Mouse (Mus musculus) CH12.LX (cell line): ENCODE results near the gene Hecw2. TPM values are rescaled to one million over a fixed set of nuclear protein-coding genes. Genes with fewer than 3 reads are reported as not detected.

Source experiments
- DNase-seq: peaks from one replicate; pipeline ENCODE4 v3.0.0-alpha.2; 2013; ENCODE audit errors: extremely low read depth
- H3K27ac ChIP-seq: 2 replicates; pipeline ENCODE4 v1.5.1; 2012; ENCODE audit warnings: low read depth, mild to moderate bottlenecking, control low read depth, moderate library complexity; ENCODE audit not compliant: insufficient read depth
- H3K27me3 ChIP-seq: replicated peaks from 2 replicates; pipeline ENCODE3; 2012; ENCODE audit warnings: inconsistent platforms
- H3K36me3 ChIP-seq, 2 experiments: replicated peaks in 1 of 2; 2 replicates each; pipeline versions ENCODE3 to v1.6.1; 2012; ENCODE audit warnings: inconsistent platforms in 1 of 2, low read length in 1 of 2, mild to moderate bottlenecking in 1 of 2, mixed read lengths in 1 of 2, moderate library complexity in 1 of 2; ENCODE audit not compliant: control insufficient read depth in 1 of 2, insufficient read depth in 1 of 2
- H3K4me1 ChIP-seq, 2 experiments: 2 replicates each; pipeline ENCODE4 v1.6.1; 2012; ENCODE audit warnings: inconsistent platforms in 1 of 2, moderate library complexity in 1 of 2; ENCODE audit not compliant: insufficient read depth in 2 of 2, control insufficient read depth in 1 of 2
- H3K4me2 ChIP-seq: 2 replicates; pipeline ENCODE4 v1.6.1; 2012; ENCODE audit warnings: low read depth, mild to moderate bottlenecking, control low read depth; ENCODE audit not compliant: poor library complexity, insufficient read depth, severe bottlenecking
- H3K4me3 ChIP-seq, 3 experiments: fragments of 150-350 bp in 1 of 3; sonication (generic) in 1 of 3; replicated peaks in 1 of 3; 2 replicates each; pipeline versions ENCODE3 to v1.5.1; 2011 to 2012; ENCODE audit warnings: low read depth in 2 of 3, low read length in 2 of 3, mild to moderate bottlenecking in 2 of 3, moderate library complexity in 2 of 3, control low read depth in 1 of 3, improper control_type of control experiment in 1 of 3, inconsistent platforms in 1 of 3, mixed read lengths in 1 of 3; ENCODE audit not compliant: poor library complexity in 1 of 3
- H3K79me2 ChIP-seq: replicated peaks from 2 replicates; pipeline ENCODE4 v1.6.1; 2012; ENCODE audit warnings: mild to moderate bottlenecking, moderate library complexity; ENCODE audit not compliant: control insufficient read depth, poor library complexity, insufficient read depth, severe bottlenecking; ENCODE audit errors: extremely low read depth
- H3K9ac ChIP-seq: 2 replicates; pipeline ENCODE4 v1.6.1; 2012; ENCODE audit warnings: low read depth, mild to moderate bottlenecking, control low read depth, moderate library complexity; ENCODE audit not compliant: insufficient read depth
- H3K9me3 ChIP-seq: replicated peaks from 2 replicates; pipeline ENCODE3; 2012; ENCODE audit warnings: low read length, inconsistent platforms, mixed read lengths
- BHLHE40 ChIP-seq: IDR thresholded peaks from 2 replicates; pipeline ENCODE4 v1.6.1; 2011; ENCODE audit warnings: mild to moderate bottlenecking, low read depth, low read length, improper control_type of control experiment
- CHD1 ChIP-seq: IDR thresholded peaks from 2 replicates; pipeline ENCODE4 v1.6.1; 2012; ENCODE audit warnings: low read depth, low read length, improper control_type of control experiment, inconsistent platforms
- CHD2 ChIP-seq: IDR thresholded peaks from 2 replicates; pipeline ENCODE4 v1.6.1; 2011; ENCODE audit warnings: low read length, improper control_type of control experiment
- CTCF ChIP-seq, 2 experiments: IDR thresholded peaks in 1 of 2; conservative IDR thresholded peaks in 1 of 2; 2 replicates each; pipeline ENCODE4 v1.5.1; 2011 to 2012; ENCODE audit warnings: low read depth in 2 of 2, low read length in 2 of 2, improper control_type of control experiment in 1 of 2, inconsistent platforms in 1 of 2, mild to moderate bottlenecking in 1 of 2, moderate library complexity in 1 of 2
- E2F4 ChIP-seq: IDR thresholded peaks from 2 replicates; pipeline ENCODE4 v1.6.1; 2011; ENCODE audit warnings: low read depth, low read length, improper control_type of control experiment; ENCODE audit not compliant: insufficient replicate concordance
- ELF1 ChIP-seq: IDR thresholded peaks from 2 replicates; pipeline ENCODE4 v1.6.1; 2014; ENCODE audit warnings: low read depth, mild to moderate bottlenecking, inconsistent platforms, low read length, improper control_type of control experiment
- EP300 ChIP-seq: IDR thresholded peaks from 2 replicates; pipeline ENCODE4 v1.6.1; 2011; ENCODE audit warnings: low read length, improper control_type of control experiment
- ETS1 ChIP-seq: conservative IDR thresholded peaks from 2 replicates; pipeline ENCODE4 v1.6.1; 2012; ENCODE audit warnings: low read depth, mild to moderate bottlenecking, inconsistent platforms, low read length, improper control_type of control experiment, moderate library complexity
- GABPA ChIP-seq: IDR thresholded peaks from 2 replicates; pipeline ENCODE4 v1.6.1; 2012; ENCODE audit warnings: low read depth, low read length, improper control_type of control experiment, inconsistent platforms; ENCODE audit not compliant: insufficient replicate concordance
- HCFC1 ChIP-seq: IDR thresholded peaks from 2 replicates; pipeline ENCODE4 v1.6.1; 2012; ENCODE audit warnings: low read depth, mild to moderate bottlenecking, inconsistent platforms, low read length, improper control_type of control experiment
- IRF4 ChIP-seq: IDR thresholded peaks from 2 replicates; pipeline ENCODE4 v1.6.1; 2014; ENCODE audit warnings: low read depth, mild to moderate bottlenecking, inconsistent platforms, low read length, improper control_type of control experiment
- JUND ChIP-seq: conservative IDR thresholded peaks from 2 replicates; pipeline ENCODE4 v1.6.1; 2011; ENCODE audit warnings: low read depth, low read length, improper control_type of control experiment
- KAT2A ChIP-seq: IDR thresholded peaks from 2 replicates; pipeline ENCODE4 v1.6.1; 2012; ENCODE audit warnings: low read length, improper control_type of control experiment, inconsistent platforms; ENCODE audit not compliant: insufficient replicate concordance
- MAFK ChIP-seq: IDR thresholded peaks from 2 replicates; pipeline ENCODE4 v1.6.1; 2011; ENCODE audit warnings: low read length, improper control_type of control experiment; ENCODE audit not compliant: insufficient replicate concordance
- MAX ChIP-seq: IDR thresholded peaks from 2 replicates; pipeline ENCODE4 v1.6.1; 2011; ENCODE audit warnings: low read length, improper control_type of control experiment
- MAZ ChIP-seq: IDR thresholded peaks from 2 replicates; pipeline ENCODE4 v1.6.1; 2012; ENCODE audit warnings: low read depth, mild to moderate bottlenecking, inconsistent platforms, low read length, improper control_type of control experiment, moderate library complexity
- MEF2A ChIP-seq: IDR thresholded peaks from 2 replicates; pipeline ENCODE4 v1.6.1; 2014; ENCODE audit warnings: low read depth, mild to moderate bottlenecking, inconsistent platforms, low read length, improper control_type of control experiment, borderline replicate concordance
- MXI1 ChIP-seq: IDR thresholded peaks from 2 replicates; pipeline ENCODE4 v1.6.1; 2011; ENCODE audit warnings: mild to moderate bottlenecking, low read depth, low read length, improper control_type of control experiment
- MYC ChIP-seq: IDR thresholded peaks from 2 replicates; pipeline ENCODE4 v1.6.1; 2011; ENCODE audit warnings: low read depth, mild to moderate bottlenecking, improper control_type of control experiment, low read length
- NELFE ChIP-seq: IDR thresholded peaks from 2 replicates; pipeline ENCODE4 v1.6.1; 2011; ENCODE audit warnings: low read depth, low read length, improper control_type of control experiment
- PAX5 ChIP-seq: IDR thresholded peaks from 2 replicates; pipeline ENCODE4 v1.6.1; 2012; ENCODE audit warnings: low read length, inconsistent platforms, mixed read lengths
- RAD21 ChIP-seq: IDR thresholded peaks from 2 replicates; pipeline ENCODE4 v1.6.1; 2011; ENCODE audit warnings: low read depth, mild to moderate bottlenecking, low read length, improper control_type of control experiment, moderate library complexity
- RCOR1 ChIP-seq: conservative IDR thresholded peaks from 2 replicates; pipeline ENCODE4 v1.6.1; 2012; ENCODE audit warnings: low read depth, mild to moderate bottlenecking, inconsistent platforms, low read length, improper control_type of control experiment
- SMC3 ChIP-seq: IDR thresholded peaks from 2 replicates; pipeline ENCODE4 v1.6.1; 2011; ENCODE audit warnings: low read depth, low read length, improper control_type of control experiment
- TBP ChIP-seq: conservative IDR thresholded peaks from 2 replicates; pipeline ENCODE4 v1.6.1; 2011; ENCODE audit warnings: low read depth, low read length, improper control_type of control experiment
- TCF12 ChIP-seq: IDR thresholded peaks from 2 replicates; pipeline ENCODE4 v1.6.1; 2014; ENCODE audit warnings: low read depth, mild to moderate bottlenecking, inconsistent platforms, low read length, improper control_type of control experiment
- UBTF ChIP-seq: IDR thresholded peaks from 2 replicates; pipeline ENCODE4 v1.6.1; 2012; ENCODE audit warnings: low read depth, mild to moderate bottlenecking, inconsistent platforms, low read length, improper control_type of control experiment, moderate library complexity
- ZNF384 ChIP-seq: IDR thresholded peaks from 2 replicates; pipeline ENCODE4 v1.6.1; 2012; ENCODE audit warnings: low read depth, low read length, improper control_type of control experiment, inconsistent platforms
- dilution Hi-C: fragments of 300-500 bp; cut with MboI; formaldehyde crosslinking; loops from 2 replicates; pipeline ENCODE4 v1.14.3; 2020; ENCODE audit warnings: low sequenced_read_pairs; ENCODE audit not compliant: extremely low pct_unique_long_range_greater_than_20kb, extremely low pct_ligation_motif_present
- in situ Hi-C: fragments of 300-500 bp; cut with MboI; formaldehyde crosslinking; loops from 3 replicates; pipeline ENCODE4 v1.14.3; 2019; ENCODE audit warnings: low sequenced_read_pairs, low pct_ligation_motif_present, low pct_unique_long_range_greater_than_20kb, mixed read lengths
- polyA plus RNA-seq: library from polyadenylated mRNA; unstranded; fragments of >175 nt; gene quantifications from 2 replicates; pipeline ENCODE4 v1.2.1, GENCODE M21; 2012; ENCODE audit warnings: low read depth; ENCODE audit not compliant: insufficient read length
- total RNA-seq, 2 experiments: library from RNA; depleted of rRNA; stranded (reverse); fragments of 300-350 nt in 1 of 2; fragments of >200 nt in 1 of 2; gene quantifications; 2 replicates each; pipeline ENCODE4 v1.2.3; 2012 to 2014

Gene Hecw2
- total and polyA plus RNA-seq, 3 experiments: 0.05 to 0.59 (median 0.14) TPM

GRCm38 (mm10) chr1:53839392-53839791 is 355.6 kb downstream of the Hecw2 start:
- Histone ChIP-seq H3K27me3 (no peaks in the 10 kb centered on the region), H3K9ac (peak overlapping the region; percentile 50), H3K9me3 (no peaks in the 10 kb centered on the region), H3K36me3 (no peaks in the 10 kb centered on the region), H3K79me2 (no peaks in the 10 kb centered on the region), H3K27ac (peak overlapping the region; percentile 99)
- peak; percentile 55; the same call in 1 of the 2 replicates for TF ChIP-seq MEF2A
- 0 out of 2 replicates have a peak, but pooled peaks have one; percentile 12 for TF ChIP-seq MAX
- no peak for TF ChIP-seq CTCF (conservative IDR thresholded peaks at IDR 0.05 in 1 of 2, IDR thresholded peaks at IDR 0.05 in 1 of 2; ENCODE audit: low read depth in 2 of 2, low read length in 2 of 2)
- no peak for TF ChIP-seq PAX5
- peak; percentile 72; the same call in 1 of the 2 replicates for TF ChIP-seq EP300
- TF ChIP-seq UBTF: no peak
- TF ChIP-seq CHD1: peak; percentile 85
- peak; percentile 24; the same call in 1 of the 2 replicates for TF ChIP-seq ZNF384
- 0 out of 2 replicates have a peak, but pooled peaks have one; percentile 44 for TF ChIP-seq RCOR1
- no peak for TF ChIP-seq KAT2A
- 0 out of 2 replicates have a peak, but pooled peaks have one; percentile 30 for TF ChIP-seq E2F4
- no peak for TF ChIP-seq MYC
- no peak for TF ChIP-seq RAD21
- peak; percentile 47 for TF ChIP-seq HCFC1
- TF ChIP-seq IRF4: peak; percentile 87
- peak; percentile 14; the same call in 1 of the 2 replicates for TF ChIP-seq SMC3
- peak; percentile 28; the same call in 1 of the 2 replicates for TF ChIP-seq ELF1
- 0 out of 2 replicates have a peak, but pooled peaks have one; percentile 31 for TF ChIP-seq JUND
- TF ChIP-seq MXI1: peak; percentile 57
- peak; percentile 79 for TF ChIP-seq ETS1
- TF ChIP-seq GABPA: no peak
- peak; percentile 32; the same call in 1 of the 2 replicates for TF ChIP-seq BHLHE40
- TF ChIP-seq NELFE: peak; percentile 38; the same call in 1 of the 2 replicates
- TF ChIP-seq TCF12: peak; percentile 54; the same call in 1 of the 2 replicates
- peak; percentile 97 for TF ChIP-seq MAZ
- no peak for TF ChIP-seq TBP
- peak; percentile 42; the same call in 1 of the 2 replicates for TF ChIP-seq MAFK
- peak; percentile 84 for TF ChIP-seq CHD2
- TF ChIP-seq, all 38 proteins: peak for 20
- peak overlapping the region in 1 of 3 experiments; percentile 17 for H3K4me3 ChIP-seq
- peaks cover 13 to 42% of the 10 kb centered on the region in 2 experiments for H3K4me1 ChIP-seq
- DNase-seq: no peak
- H3K4me2 ChIP-seq: peak overlapping the region; percentile 97
- dilution Hi-C loops (no loop called here), in situ Hi-C loops (no loop called here)
